Mouse (Mus musculus) v-Abl transformed pro-B cells (cell line): ENCODE data around the gene Fundc1.

ENCODE experiments used
- in situ Hi-C, 2 experiments: fragments of 400-800 bp; cut with MboI; formaldehyde crosslinking; loops; one replicate each; pipeline ENCODE4 v1.15.1; 2025; ENCODE audit not compliant: unreplicated experiment in 2 of 2

The Fundc1 gene

DNA sequence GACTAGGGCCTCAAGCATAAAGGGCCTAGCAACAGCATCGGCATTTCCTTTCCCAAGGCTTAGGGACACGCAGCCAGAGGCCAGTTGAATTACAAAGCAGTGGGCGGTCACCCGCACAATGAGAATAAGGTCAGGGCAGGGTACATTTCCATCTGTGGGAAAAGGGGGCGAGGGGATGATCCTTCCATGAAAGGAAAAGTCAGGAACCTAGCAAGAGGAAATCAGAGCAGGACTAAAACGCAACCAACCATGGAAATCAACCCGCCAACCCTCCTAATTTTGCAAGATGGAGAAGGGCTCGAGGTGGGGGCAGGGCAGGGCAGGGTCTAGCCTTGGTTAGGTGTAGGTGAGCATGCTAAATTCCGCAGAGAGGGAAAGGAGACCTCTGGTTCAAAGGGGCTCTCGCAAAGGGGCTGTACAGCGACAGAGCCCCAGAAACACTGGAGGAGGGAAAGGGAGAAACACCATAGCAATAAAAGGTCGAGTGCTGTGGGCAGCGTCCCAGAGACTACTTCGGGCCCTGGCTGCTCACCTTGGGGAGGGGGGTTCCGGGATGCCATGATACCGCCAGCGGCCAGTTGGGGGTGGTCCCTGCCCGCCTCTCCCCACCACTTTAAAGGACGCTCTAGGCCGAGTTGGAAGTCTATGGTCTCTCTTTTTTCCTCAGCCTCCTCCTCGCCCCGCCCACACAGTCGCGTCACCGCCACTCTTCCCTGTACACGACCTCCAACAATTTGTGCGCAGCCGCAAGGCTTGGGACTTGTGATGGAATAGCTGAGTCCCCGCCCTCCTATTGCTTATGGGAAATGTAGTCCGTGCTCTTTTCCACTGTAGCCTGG is at the start of gene Fundc1:
TSS of gene Fundc1 (minus strand) at position 705 of the 839 bp plus-strand sequence.
- in situ Hi-C loops = loop anchor here (25.0 kb wide), 3 partner anchors 590 to 690 kb away; partner anchors contain the start of gene Kdm6a (in 1 of the 2)

- in situ Hi-C loops = loop anchor here in 1 of 2 experiments (25.0 kb wide), 1 partner anchor 826 kb away; no protein-coding TSS in a partner anchor
Observed at GRCm38 (mm10) chrX:17611253-17611652, 39.1 kb upstream of the Fundc1 start.

DNA sequence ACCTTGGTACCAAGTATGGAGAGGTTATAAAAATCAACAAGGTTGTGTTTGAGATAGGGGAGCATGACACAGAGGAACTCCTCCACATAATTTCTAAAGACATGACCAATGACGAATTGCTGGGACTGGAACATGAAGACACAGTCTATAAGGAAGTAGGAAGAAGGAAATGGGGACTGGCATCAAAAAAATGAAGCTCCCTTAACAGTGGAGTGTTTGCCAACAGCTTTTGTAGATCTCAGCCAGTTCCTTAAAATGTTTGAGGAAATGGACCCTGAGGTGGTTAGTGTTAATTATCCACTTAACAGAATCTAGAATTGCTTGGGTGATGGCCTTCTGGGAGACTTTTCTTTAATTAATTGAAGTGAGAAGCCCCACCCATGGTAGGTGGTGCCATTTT is 36.6 kb upstream of the Fundc1 start:
- in situ Hi-C loops = loop anchor here in 1 of 2 experiments (25.0 kb wide), 1 partner anchor 829 kb away; no protein-coding TSS in a partner anchor

GRCm38 (mm10) chrX:17607668-17608067 is 35.5 kb upstream of the Fundc1 start:
- in situ Hi-C loops = loop anchor here in 1 of 2 experiments (25.0 kb wide), 1 partner anchor 830 kb away; no protein-coding TSS in a partner anchor

- in situ Hi-C loops = no loop called here
Observed at GRCm38 (mm10) chrX:17593331-17593730, 21.2 kb upstream of the Fundc1 start.

DNA sequence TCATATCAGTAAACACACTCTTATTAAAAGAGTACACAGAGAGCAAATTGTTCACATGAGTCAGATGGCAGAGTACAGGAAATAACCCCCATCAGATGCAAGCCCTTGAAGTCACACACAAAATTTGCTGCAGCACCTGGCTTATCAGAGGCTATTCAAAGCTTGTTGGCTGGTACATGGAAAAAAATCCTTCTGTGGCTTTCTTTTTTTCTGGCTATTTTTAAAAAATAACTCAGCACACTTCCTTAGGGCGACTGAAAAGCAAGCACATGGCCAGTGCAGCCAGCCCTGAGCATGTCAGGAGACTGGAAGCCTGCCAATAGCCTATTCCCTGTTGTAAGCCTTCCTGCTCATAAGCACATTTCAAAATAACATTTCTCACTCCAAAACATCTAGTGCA is 18.6 kb upstream of the Fundc1 start:
- in situ Hi-C loops = no loop called here

DNA sequence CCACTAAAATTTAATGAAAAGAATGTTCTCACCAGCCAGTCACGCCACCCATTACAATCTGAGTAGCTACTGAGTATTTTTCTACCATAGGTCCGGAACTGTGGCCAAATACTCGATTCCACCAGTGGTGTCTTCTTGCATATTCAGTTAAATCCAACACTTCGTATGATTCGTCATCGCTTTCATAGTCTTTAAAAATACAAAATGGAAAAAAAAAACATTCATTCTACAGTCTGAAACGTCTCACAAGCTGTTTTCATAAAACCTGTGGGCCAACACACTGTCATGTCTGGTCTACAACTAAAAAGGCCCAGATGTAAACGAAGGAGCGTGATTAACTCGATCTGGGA is 879 bp downstream of the Fundc1 start:
- in situ Hi-C loops = loop anchor here (25.0 kb wide), 3 partner anchors 591 to 691 kb away; partner anchors contain the start of gene Kdm6a (in 1 of the 2)

DNA sequence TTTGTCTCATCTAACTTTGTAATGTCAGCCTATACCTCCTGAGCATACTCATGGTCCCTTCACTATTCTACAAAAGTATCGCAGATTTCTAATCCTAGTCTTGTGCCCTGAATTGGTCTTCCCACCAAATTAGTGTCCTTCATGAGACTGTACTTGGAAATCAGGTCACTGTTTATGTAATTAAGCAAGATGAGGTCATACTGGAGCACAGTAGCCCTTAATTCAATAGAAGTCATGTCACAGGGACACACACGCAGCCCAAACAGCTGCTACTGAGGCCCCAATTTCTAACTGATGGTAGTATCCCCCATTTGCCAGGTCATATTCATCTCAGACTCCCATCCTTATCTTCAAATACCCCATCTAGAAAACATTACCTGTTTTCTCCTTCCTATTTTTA is 3.5 kb downstream of the Fundc1 start:
- in situ Hi-C loops = loop anchor here (25.0 kb wide), 3 partner anchors 594 to 694 kb away; partner anchors contain the start of gene Kdm6a (in 1 of the 2)

DNA sequence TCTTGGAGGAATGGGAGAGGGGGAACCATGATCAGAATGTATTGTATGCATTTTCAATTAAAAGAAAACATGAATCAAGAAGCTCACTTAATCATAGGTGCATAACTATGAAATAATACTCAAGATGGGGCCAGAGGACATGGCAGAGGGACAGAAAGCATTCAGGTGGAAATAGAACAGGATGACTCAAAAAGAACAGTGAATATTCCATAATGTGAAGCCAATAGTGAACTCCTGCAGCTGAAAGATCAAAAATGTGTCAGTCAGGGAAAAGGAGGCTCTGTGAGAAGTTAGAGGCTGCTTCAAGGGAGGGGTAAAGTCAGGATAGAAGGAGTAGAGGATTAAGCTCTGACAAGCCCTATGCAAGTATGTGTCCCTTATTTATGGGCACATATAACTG is 6.4 kb downstream of the Fundc1 start:
- in situ Hi-C loops = loop anchor here (25.0 kb wide), 3 partner anchors 597 to 697 kb away; partner anchors contain the start of gene Kdm6a (in 1 of the 2)

- in situ Hi-C loops = loop anchor here (25.0 kb wide), 3 partner anchors 598 to 698 kb away; partner anchors contain the start of gene Kdm6a (in 1 of the 2)
Observed at GRCm38 (mm10) chrX:17564732-17565131, 7.4 kb downstream of the Fundc1 start.

DNA sequence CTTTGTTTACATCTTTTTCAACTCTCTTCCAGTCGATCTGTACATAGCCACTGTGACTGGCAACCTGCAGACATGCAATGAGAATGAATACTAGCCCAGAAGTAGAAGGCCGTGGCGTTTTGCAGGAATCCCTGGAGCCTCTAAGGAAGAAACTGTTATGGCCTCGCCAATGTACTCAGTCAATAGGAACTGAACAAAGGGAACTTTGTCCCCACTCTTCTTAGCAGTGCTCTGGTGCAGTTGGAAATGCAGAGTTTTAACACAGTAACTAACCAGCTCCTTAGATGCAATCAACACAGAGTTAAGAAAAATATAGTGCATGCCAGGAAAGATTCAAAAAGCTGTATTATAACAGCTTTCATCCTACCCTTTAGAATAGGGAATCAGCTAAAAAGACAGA is 13.4 kb downstream of the Fundc1 start:
- in situ Hi-C loops = loop anchor here (25.0 kb wide), 3 partner anchors 604 to 704 kb away; partner anchors contain the start of gene Kdm6a (in 1 of the 2)

DNA sequence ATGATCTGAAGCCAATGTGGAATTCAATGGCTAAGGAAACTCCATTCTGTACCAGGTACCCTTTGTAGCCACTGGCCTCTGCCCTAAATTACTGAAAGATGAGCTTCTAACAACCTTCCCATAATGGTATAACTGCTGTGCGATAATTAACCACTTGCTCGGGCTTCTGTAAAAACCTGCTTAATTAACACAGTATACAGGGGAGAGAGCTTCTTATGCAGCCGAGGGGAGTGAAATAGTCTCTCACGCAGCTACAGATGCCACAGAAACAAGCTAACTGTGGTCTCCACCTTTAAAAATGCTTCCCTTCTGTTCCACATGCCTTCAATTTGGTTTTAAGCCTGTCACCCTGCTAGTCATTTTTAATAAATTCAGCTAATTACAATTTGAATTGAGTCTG is 17.6 kb downstream of the Fundc1 start:
- in situ Hi-C loops = loop anchor here (25.0 kb wide), 3 partner anchors 608 to 708 kb away; partner anchors contain the start of gene Kdm6a (in 1 of the 2)

DNA sequence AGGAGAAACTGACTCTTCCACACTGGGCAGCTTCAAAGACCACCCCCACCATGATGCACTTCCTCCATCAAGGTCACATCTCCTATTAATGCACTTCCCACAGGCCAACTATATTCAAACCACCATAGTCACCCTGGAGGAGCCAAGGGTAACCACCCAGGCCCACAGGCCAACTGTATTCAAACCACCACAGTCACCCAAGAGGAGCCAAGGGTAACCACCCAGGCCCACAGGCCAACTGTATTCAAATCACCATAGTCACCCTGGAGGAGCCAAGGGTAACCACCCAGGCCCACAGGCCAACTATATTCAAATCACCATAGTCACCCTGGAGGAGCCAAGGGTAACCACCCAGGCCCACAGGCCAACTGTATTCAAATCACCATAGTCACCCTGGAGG is 20.5 kb downstream of the Fundc1 start:
- in situ Hi-C loops = loop anchor here (25.0 kb wide), 3 partner anchors 611 to 711 kb away; partner anchors contain the start of gene Kdm6a (in 1 of the 2)

- in situ Hi-C loops = no loop called here
Observed at GRCm38 (mm10) chrX:17547143-17547806, 24.9 kb downstream of the Fundc1 start.

DNA sequence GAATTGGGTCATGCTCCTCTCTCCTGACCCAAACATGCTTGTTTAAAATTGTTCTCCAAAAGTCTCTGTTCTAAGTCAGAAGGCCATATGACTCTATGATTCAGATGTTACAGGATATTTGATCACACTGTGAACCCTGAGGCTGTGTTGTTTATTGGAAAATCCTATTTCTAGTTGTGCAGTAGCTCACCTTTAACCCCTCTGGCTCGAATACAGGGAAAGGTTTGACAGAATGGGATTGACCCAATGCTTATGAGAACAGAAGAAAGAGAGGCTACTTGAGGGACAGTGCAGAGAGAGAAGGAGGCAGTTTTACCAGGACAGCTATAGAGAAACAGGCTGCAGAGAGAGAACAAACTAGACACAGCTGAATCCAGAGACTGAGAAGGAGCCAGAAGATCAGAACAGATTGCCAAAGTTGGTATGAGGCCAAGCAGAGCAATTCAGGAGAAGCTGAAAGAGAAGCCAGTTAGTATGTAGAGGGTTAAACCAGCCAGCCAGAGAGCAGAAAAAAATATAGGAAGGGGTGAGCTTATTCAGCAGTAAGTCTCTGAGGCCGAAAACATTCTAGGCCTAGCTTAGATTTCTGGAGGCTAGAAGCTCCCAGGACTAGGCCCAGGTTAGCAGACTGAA is 27.1 kb downstream of the Fundc1 start:
- in situ Hi-C loops = no loop called here

DNA sequence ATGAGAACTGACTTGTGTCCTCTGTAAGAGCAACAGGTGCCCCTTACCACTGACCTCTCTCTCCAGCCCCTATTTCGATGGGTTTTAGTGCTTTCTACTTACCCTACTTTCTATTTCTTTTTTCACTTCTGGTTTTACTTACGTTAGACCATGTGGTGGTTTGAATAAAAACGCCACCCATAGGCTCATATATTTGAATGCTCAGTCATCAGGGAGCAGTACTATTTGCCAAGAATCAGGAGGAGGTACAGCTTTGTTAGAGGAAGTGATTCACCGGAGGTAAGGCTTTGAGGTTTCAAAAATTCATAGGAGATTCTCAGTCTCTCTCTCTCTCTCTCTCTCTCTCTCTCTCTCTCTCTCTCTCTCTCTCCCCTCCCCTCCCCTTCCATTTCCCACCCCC is 34.4 kb downstream of the Fundc1 start:
- in situ Hi-C loops = no loop called here

GRCm38 (mm10) chrX:17527008-17527407 is 45.1 kb downstream of the Fundc1 start:
- in situ Hi-C loops = no loop called here

DNA sequence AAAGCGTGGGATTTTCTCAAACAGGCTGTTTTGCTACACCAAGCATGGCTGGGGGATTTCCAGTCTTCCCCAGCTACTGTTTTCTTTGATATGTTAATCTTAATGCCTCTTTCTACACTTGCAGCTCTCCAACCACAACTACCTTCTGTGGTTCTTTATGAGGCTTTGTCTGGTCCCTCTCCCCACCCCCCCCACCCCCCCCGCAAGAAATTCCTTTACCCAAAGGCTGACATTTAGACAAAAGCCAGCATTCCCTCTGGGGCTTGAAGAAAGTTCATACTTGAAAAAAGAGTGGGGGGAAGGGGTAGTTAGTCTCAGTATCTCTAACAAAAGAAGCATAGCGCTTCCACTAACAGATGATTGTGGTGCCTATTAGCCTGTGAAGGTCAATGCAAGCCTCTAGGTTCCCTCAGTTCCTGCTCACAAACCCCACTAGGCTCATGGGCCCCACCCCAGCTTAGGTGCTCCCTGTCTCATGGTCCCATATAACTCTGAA is 50.9 kb downstream of the Fundc1 start:
- in situ Hi-C loops = no loop called here

DNA sequence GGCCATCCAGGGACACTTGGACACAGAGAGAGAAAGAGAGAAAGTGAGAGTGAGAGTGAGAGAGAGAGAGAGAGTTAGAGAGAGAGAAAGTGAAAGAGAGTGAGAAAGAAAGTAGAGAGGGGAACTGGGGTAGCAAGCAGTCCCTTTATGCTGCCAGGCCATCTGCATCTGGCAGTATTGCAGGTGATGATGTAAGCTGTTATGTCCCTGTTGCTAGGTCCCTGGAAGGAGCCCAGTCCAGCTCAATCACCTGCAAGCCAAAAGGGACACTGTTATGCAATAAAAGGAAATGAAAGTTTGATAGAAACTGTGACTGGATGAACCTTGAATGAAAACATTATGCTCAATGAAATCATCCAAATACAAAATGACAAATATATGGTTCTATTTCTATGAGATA is 52.0 kb downstream of the Fundc1 start:
- in situ Hi-C loops = no loop called here

DNA sequence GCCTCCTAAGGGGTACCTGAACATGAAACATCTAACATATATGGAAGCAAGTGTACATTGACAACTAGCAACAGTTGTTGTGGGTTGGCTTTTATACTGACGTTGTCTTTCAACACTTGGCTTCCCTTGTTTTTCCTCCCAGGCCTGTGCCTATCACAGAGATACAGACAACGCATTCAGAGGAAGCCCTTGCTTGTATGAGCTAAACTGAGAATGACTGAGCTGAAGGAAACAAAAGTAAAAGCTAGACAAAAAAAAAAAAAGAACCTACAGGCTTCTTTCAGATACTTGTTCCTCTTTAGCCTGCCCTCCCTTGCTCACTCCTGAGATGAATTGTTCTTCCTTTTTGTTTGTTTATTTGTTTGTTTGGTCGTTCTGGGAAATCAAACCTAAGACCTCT is 58.1 kb downstream of the Fundc1 start:
- in situ Hi-C loops = no loop called here
